ENCODE assay signal across 8 mouse cellular contexts in genomic region chrX:36328271-36329039, GRCm38 (mm10). TPM values are rescaled to one million over a fixed set of nuclear protein-coding genes. Genes with fewer than 3 reads are reported as not detected.
DNase-seq lines count a peak whose midpoint lies in the region; ATAC-seq lines count a peak whose summit lies in the region.

Gene Lonrf3, plus strand, starts transcription at chrX:36328353.

- H3K9ac ChIP-seq in intestine, embryonic 16.5 days (ENCODE audit: low read depth, low read length), result peak within 1 kb of the TSS; percentile 60

- H3K36me3 ChIP-seq in intestine, embryonic 16.5 days (ENCODE audit: control insufficient read depth, insufficient read depth, low read length), result no peaks in the 10 kb centered on the region
- no peaks in the 10 kb centered on the region for H3K36me3 ChIP-seq in megakaryocyte, embryonic 14.5 days (replicated peaks; ENCODE audit: low read length)

- peak; percentile 62 for ATAC-seq in granulocyte monocyte progenitor cell, adult 5-6 weeks (replicated peaks; ENCODE audit: poor library complexity, severe bottlenecking)
- ATAC-seq in intestine, embryonic 16.5 days, result peak; percentile 74

- H3K4me2 ChIP-seq in intestine, embryonic 16.5 days (ENCODE audit: low read depth, low read length), result peak within 1 kb of the TSS; percentile 81

- intact Hi-C loops in left cerebral cortex, postnatal 14 days (cut with DNase I), result loop anchor here (5.0 kb wide), 1 partner anchor 101 kb away; no protein-coding TSS in a partner anchor

- H3K9me3 ChIP-seq in intestine, embryonic 16.5 days (ENCODE audit: control insufficient read depth, low read length), result no peaks in the 10 kb centered on the region
- H3K9me3 ChIP-seq in megakaryocyte, embryonic 14.5 days, result peaks cover 23% of the 10 kb centered on the region

- peak within 1 kb of the TSS; percentile 51 for H3K4me3 ChIP-seq in intestine, embryonic 16.5 days (ENCODE audit: low read length)
- peak within 1 kb of the TSS; percentile 90 for H3K4me3 ChIP-seq in megakaryocyte, embryonic 14.5 days (replicated peaks)

- no peaks in the 10 kb centered on the region for H3K4me1 ChIP-seq in intestine, embryonic 16.5 days (ENCODE audit: control insufficient read depth, insufficient read depth, low read length)
- peaks cover 19% of the 10 kb centered on the region for H3K4me1 ChIP-seq in megakaryocyte, embryonic 14.5 days

- 20% methylated on average over 60 of the region's 68 CpGs for WGBS in intestine, embryonic 16.5 days

- H3K27ac ChIP-seq in intestine, embryonic 16.5 days (ENCODE audit: low read length), result no peak within 1 kb of the TSS

- peak; percentile 78 for DNase-seq in adrenal gland, postnatal 25 days
- DNase-seq in embryo, embryonic 11.5 days (ENCODE audit: low read depth, low spot score), result peak; percentile 31
- DNase-seq in left cerebral cortex, postnatal 14 days (ENCODE audit: low spot score in 2 of 2), result peak; percentile 76 to 80
- peak; percentile 72 for DNase-seq in right cerebral cortex, adult 2 months (ENCODE audit: low spot score in 2 of 2)
- no peak for DNase-seq in adipocyte (ENCODE audit: low spot score)

- peaks cover 5% of the 10 kb centered on the region for H3K27me3 ChIP-seq in intestine, embryonic 16.5 days (replicated peaks; ENCODE audit: control insufficient read depth, insufficient read depth, low read length)
- H3K27me3 ChIP-seq in megakaryocyte, embryonic 14.5 days (replicated peaks), result peaks cover 80% of the 10 kb centered on the region

RNA-seq across cellular contexts. Expression of gene Lonrf3, which starts in this region (rescaled TPM):
- total RNA-seq in adrenal gland, postnatal 25 days (2021), result 4.3 and 7.6 TPM in 2 replicates
- total RNA-seq in granulocyte monocyte progenitor cell, adult 5-6 weeks (2014; fragmentation: Nextera tagmentation), result 6.1 and 8.9 TPM in 2 replicates
- total RNA-seq in granulocyte monocyte progenitor cell, adult 5-6 weeks (2017), result 29.0 and 31.9 TPM in 2 replicates
- 0.49 and 0.66 TPM in 2 replicates for polyA plus RNA-seq in intestine, embryonic 16.5 days (2015; fragmentation: Nextera tagmentation; extraction: Ambion mirVana)
- total RNA-seq in left cerebral cortex, postnatal 14 days (2021), result 1 to 10 TPM; 8.9 to 9.7 TPM
- 1.1 TPM in 1 of 2 replicates, not detected in the other for polyA plus RNA-seq in megakaryocyte, embryonic 14.5 days (2012; ENCODE audit: insufficient read depth, low replicate concordance)

Comparison
In these comparisons a context has a peak if more than half of its experiments do, and no peak if none do; other contexts are left out.
1. Peak in ATAC-seq, H3K4me3 ChIP-seq, H3K9ac ChIP-seq and H3K4me2 ChIP-seq in intestine, embryonic 16.5 days; RNA of the gene not detected or under 1 TPM.